Mouse (Mus musculus) midbrain, postnatal 0 days (tissue): ENCODE results near the gene Gm12184. TPM values are rescaled to one million over a fixed set of nuclear protein-coding genes. Genes with fewer than 3 reads are reported as not detected.
A peak's percentile ranks its signal among the peaks of the same experiment; 100 is the strongest.

Experiments used
- ATAC-seq: fragments of 200-750 bp; cut with Nextera tagmentation; 2 replicates; pipeline ENCODE4 v1.8.0; 2017; ENCODE audit warnings: moderate number of reproducible peaks, mild to moderate bottlenecking, moderate TSS enrichment, moderate library complexity; ENCODE audit not compliant: low FRiP score
- DNase-seq: peaks from one replicate; pipeline ENCODE4 v3.0.0-alpha.2; 2015; ENCODE audit warnings: low spot score
- H3K27ac ChIP-seq: fragments of 300-500 bp; sonication (generic); 2 replicates; pipeline ENCODE4 v1.5.1; 2014; ENCODE audit warnings: low read depth, mild to moderate bottlenecking, low read length, mixed read lengths
- H3K27me3 ChIP-seq: fragments of 300-500 bp; sonication (generic); 2 replicates; pipeline ENCODE4 v1.6.1; 2014; ENCODE audit warnings: low read length, control low read depth, mixed read lengths; ENCODE audit not compliant: insufficient read depth
- H3K36me3 ChIP-seq: fragments of 300-500 bp; sonication (generic); 2 replicates; pipeline ENCODE4 v1.6.1; 2014; ENCODE audit warnings: low read length, control low read depth, mixed read lengths; ENCODE audit not compliant: insufficient read depth
- H3K4me1 ChIP-seq: fragments of 300-500 bp; sonication (generic); 2 replicates; pipeline ENCODE4 v1.6.1; 2014; ENCODE audit warnings: mild to moderate bottlenecking, control low read depth, antibody characterized with exemption, low read length, mixed read lengths; ENCODE audit not compliant: insufficient read depth
- H3K4me2 ChIP-seq: fragments of 300-500 bp; sonication (generic); 2 replicates; pipeline ENCODE4 v1.6.1; 2014; ENCODE audit warnings: low read depth, mild to moderate bottlenecking, low read length, mixed read lengths; ENCODE audit not compliant: poor library complexity, severe bottlenecking
- H3K4me3 ChIP-seq: fragments of 300-500 bp; sonication (generic); 2 replicates; pipeline ENCODE4 v1.5.1; 2014; ENCODE audit warnings: low read depth, mild to moderate bottlenecking, low read length, moderate library complexity
- H3K9ac ChIP-seq: fragments of 300-500 bp; sonication (generic); replicated peaks from 2 replicates; pipeline ENCODE4 v1.6.1; 2014; ENCODE audit warnings: mild to moderate bottlenecking, low read length, moderate library complexity, mixed read lengths; ENCODE audit not compliant: poor library complexity, severe bottlenecking
- H3K9me3 ChIP-seq: fragments of 300-500 bp; sonication (generic); 2 replicates; pipeline ENCODE4 v1.6.1; 2016; ENCODE audit warnings: low read length, control low read depth
- CTCF ChIP-seq: IDR thresholded peaks from 2 replicates; pipeline ENCODE4 v1.5.1; 2016; ENCODE audit warnings: antibody characterized with exemption, mild to moderate bottlenecking
- WGBS: fragments of 180-500 bp; shearing (Covaris S2); extraction: QIAGEN DNeasy Blood & Tissue Kit; methylation state at CpG from one replicate; pipeline ENCODE4 v1.1.7; 2014; 5-methylcytosine and 5-hydroxymethylcytosine counted together
- polyA plus RNA-seq: library from polyadenylated mRNA; unstranded; fragments of >200 nt; fragmentation: Nextera tagmentation; extraction: Ambion mirVana; gene quantifications from 2 replicates; pipeline ENCODE4 v1.2.1, GENCODE M21; 2015
- total RNA-seq: library from RNA; depleted of rRNA; stranded (reverse); fragments of >200 nt; gene quantifications from 2 replicates; pipeline ENCODE4 v1.2.3, GENCODE M21; 2014

Gm12184 gene
- total and polyA plus RNA-seq, 2 experiments from 2014 or later, result 2.4 to 8.2 TPM

DNA sequence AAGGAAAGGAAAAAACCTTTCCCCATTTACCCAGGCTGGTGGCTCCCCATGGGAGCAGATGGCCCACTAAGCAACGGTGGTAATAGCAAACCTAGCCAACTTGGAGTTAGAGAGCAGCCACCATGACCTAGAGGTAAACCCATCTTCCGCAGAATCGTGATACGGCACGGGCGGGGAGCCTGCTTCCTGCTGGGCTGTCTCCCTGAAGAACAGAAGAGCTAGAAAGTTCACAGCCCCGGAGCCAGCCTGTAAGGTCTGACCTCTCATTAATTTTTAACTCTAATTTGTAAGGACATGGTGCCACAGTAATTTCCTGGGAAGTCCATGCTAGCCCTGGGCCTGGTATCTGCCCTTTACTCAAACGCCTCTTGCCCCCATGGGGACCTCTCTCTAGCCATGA lies 35.5 kb downstream of the Gm12184 start:
- Histone ChIP-seq H3K9me3 (no peaks in the 10 kb centered on the region), H3K9ac (no peak overlapping the region), H3K27me3 (no peaks in the 10 kb centered on the region), H3K4me2 (no peak overlapping the region), H3K36me3 (no peaks in the 10 kb centered on the region), H3K27ac (no peak overlapping the region), H3K4me1 (no peaks in the 10 kb centered on the region), H3K4me3 (no peak overlapping the region)
- ATAC-seq (no peak), DNase-seq (no peak)
- TF ChIP-seq CTCF, result no peak
- WGBS, result 75% methylated on average over 8 of the region's 8 CpGs

DNA sequence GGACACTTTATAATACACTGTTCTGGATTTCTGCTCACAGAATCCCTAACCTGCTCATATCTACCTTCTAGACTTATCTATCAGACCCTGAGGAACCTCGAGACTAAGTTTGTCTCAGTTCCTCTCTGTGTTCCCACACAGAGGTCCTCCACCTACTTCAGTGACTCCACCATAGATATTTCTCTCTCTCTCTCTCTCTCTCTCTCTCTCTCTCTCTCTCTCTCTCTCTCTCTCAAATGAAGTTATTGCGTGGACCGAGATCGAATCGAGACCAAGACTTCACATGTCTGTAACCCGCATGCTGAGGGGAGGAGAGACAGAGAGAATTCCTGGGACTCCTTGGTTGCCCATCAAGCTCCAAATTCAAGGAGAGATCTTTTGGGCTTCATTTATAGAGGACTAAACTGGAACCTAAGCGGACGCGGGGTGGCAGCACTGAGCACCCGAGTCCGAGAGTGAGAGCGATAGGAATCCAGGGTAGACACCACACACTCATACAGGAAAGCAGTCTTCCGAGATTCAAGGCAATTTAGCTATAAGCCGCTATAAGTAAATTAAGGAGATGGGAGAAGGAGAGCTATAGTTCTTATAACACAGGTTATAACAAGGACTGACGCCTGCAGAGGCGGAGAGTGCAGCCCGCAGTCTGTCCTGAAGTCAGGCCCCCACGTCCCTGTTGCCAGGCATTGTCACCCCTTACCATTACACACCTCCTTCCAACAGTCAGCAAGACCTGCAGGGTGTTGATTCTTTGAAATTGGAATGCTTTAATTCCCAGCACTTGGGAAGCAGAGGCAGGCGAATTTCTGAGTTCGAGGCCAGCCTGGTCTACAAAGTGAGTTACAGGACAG lies 36.3 kb downstream of the Gm12184 start:
- Histone ChIP-seq H3K27ac (no peak overlapping the region), H3K9ac (no peak overlapping the region; the same call in 1 of the 2 replicates), H3K9me3 (no peaks in the 10 kb centered on the region), H3K4me1 (no peaks in the 10 kb centered on the region), H3K27me3 (no peaks in the 10 kb centered on the region), H3K4me2 (peak overlapping the region; percentile 42), H3K4me3 (peak overlapping the region; percentile 15), H3K36me3 (no peaks in the 10 kb centered on the region)
- ATAC-seq, result peak; percentile 55; the same call in 1 of the 2 replicates
- TF ChIP-seq CTCF, result peak; percentile 89
- peak; percentile 84 for DNase-seq
- WGBS, result 16% methylated on average over 20 of the region's 20 CpGs

GRCm38 (mm10) chr11:48789215-48789614 lies 37.2 kb downstream of the Gm12184 start:
- no peak overlapping the region for H3K27ac ChIP-seq
- no peak for ATAC-seq

DNA sequence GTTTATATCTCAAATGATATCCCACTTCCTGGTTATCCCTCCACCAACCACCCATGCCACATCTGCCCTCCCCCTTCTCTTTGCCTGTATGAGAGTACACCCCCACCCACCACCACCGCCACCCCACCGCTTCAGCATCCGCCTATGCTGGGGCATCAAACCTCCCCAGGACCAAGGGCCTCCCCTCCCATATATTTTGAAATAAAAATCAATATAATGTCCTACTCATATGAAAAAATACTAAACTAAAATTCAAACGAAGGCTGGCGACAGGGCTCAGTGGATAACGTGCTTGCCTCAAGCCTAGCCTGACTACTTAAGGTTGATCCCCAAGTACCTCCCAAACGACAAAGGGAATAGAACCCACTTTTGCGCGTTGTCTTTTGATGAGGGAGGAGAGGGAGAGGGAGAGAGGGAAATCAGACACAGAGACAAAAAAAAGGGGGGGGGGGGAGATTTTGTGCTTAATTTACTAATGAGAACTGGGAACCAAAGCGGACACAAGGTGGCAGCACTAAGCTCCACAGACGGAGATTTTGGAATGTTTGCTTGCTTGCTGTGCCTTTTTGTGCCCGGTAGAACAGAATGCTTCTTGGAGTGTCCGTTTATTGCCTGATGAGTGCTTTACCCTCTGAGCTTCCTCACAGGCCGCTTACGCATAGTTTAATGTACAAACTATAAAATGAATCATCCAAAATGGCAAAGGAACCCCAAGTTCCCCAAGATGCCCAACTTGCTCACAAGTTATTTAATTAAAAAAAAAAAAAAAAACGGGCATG lies 38.0 kb downstream of the Gm12184 start:
- peak overlapping the region; percentile 55 for H3K4me2 ChIP-seq
- H3K9me3 ChIP-seq, result no peaks in the 10 kb centered on the region
- no peaks in the 10 kb centered on the region for H3K27me3 ChIP-seq
- no peaks in the 10 kb centered on the region for H3K36me3 ChIP-seq
- 0 out of 2 replicates have a peak overlapping the region, but pooled peaks have one; percentile 42 for H3K9ac ChIP-seq
- DNase-seq, result peak; percentile 91
- peak; percentile 79 for TF ChIP-seq CTCF
- ATAC-seq, result peak; percentile 76
- 6% methylated on average over 16 of the region's 16 CpGs for WGBS
- 0 out of 2 replicates have a peak overlapping the region, but pooled peaks have one; percentile 32 for H3K27ac ChIP-seq
- H3K4me1 ChIP-seq, result no peaks in the 10 kb centered on the region
- H3K4me3 ChIP-seq, result peak overlapping the region; percentile 36

More at GRCm38 (mm10) chr11:48789215-48789614, 37.2 kb downstream of the Gm12184 start:
- Histone ChIP-seq H3K9me3 (no peaks in the 10 kb centered on the region), H3K4me1 (no peaks in the 10 kb centered on the region), H3K4me3 (no peak overlapping the region), H3K27me3 (no peaks in the 10 kb centered on the region), H3K9ac (no peak overlapping the region), H3K4me2 (no peak overlapping the region), H3K36me3 (no peaks in the 10 kb centered on the region)
- WGBS, result 91% methylated on average over 5 of the region's 5 CpGs
- no peak for DNase-seq
- TF ChIP-seq CTCF, result no peak

DNA sequence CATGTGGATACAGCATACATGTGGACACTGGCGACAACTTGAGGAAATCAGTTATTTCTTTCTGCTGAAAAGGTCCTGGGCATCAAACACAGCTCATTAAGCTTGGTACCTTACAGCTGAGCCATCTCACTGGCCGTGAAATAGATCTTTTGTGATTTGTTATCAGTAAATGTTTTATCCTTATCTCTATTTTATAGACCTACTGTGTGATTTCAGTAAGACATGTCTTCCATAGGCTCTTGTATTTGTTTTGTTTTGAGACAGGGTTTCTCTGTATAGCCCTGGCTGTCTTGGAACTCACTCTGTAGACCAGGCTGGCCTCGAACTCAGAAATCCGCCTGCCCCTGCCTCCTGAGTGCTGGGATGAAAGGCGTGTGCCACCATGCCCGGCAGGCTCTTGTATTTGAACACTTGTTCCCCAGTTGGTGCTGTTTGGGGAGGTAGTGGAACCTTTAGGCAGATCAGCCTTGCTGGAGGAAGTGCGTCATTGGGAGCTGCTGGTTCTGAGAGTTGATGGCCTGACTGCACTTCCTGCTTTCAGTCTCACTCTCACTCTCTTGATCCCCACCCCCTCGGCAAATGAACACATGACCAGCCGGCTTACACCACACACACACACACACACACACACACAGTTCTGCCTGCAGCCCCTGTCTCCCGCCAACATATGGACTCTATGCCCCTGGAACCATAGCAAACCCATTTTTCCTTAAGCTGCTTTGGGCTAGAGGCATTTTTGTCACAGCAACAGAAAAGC lies 38.8 kb downstream of the Gm12184 start:
- no peaks in the 10 kb centered on the region for H3K27me3 ChIP-seq
- peak; percentile 81 for ATAC-seq
- no peaks in the 10 kb centered on the region for H3K4me1 ChIP-seq
- no peaks in the 10 kb centered on the region for H3K36me3 ChIP-seq
- 45% methylated on average over 10 of the region's 10 CpGs for WGBS
- no peaks in the 10 kb centered on the region for H3K9me3 ChIP-seq
- 0 out of 2 replicates have a peak overlapping the region, but pooled peaks have one; percentile 42 for H3K9ac ChIP-seq
- H3K4me2 ChIP-seq, result peak overlapping the region; percentile 55
- H3K4me3 ChIP-seq, result peak overlapping the region; percentile 36; the same call in 1 of the 2 replicates
- TF ChIP-seq CTCF, result no peak
- H3K27ac ChIP-seq, result no peak overlapping the region
- peak; percentile 63 for DNase-seq
